In genomic region chr1:180225500-180226220, GRCm38 (mm10) we compare ENCODE assay signal across 8 mouse cellular contexts. TPM values are rescaled to one million over a fixed set of nuclear protein-coding genes. Genes with fewer than 3 reads are reported as not detected.
DNase-seq lines count a peak whose midpoint lies in the region; ATAC-seq lines count a peak whose summit lies in the region.

No protein-coding gene starts in this region.

- 0 out of 2 replicates have a peak, but pooled peaks cover 7% of the 10 kb centered on the region for H3K27me3 ChIP-seq in heart, embryonic 12.5 days (replicated peaks)
- H3K27me3 ChIP-seq in kidney, embryonic 15.5 days, result no peaks in the 10 kb centered on the region

- peak overlapping the region; percentile 46; the same call in 1 of the 2 replicates for H3K27ac ChIP-seq in heart, embryonic 12.5 days (ENCODE audit: poor library complexity, severe bottlenecking)
- H3K27ac ChIP-seq in kidney, embryonic 15.5 days, result peak overlapping the region; percentile 71

- peak overlapping the region; percentile 53 for H3K4me3 ChIP-seq in heart, embryonic 12.5 days
- H3K4me3 ChIP-seq in kidney, embryonic 15.5 days (replicated peaks), result peak overlapping the region; percentile 51

- H3K4me2 ChIP-seq in heart, embryonic 12.5 days, result peak overlapping the region; percentile 75
- H3K4me2 ChIP-seq in kidney, embryonic 15.5 days, result peak overlapping the region; percentile 77

- peak; percentile 91 for ATAC-seq in heart, embryonic 12.5 days (ENCODE audit: insufficient number of reproducible peaks, low FRiP score)
- ATAC-seq in kidney, embryonic 15.5 days (replicated peaks; ENCODE audit: low FRiP score), result peak; percentile 92

- 13% methylated on average over 21 of the region's 21 CpGs for WGBS in heart, embryonic 12.5 days
- 14% methylated on average over 21 of the region's 21 CpGs for WGBS in kidney, embryonic 15.5 days

- peak overlapping the region; percentile 44 for H3K9ac ChIP-seq in heart, embryonic 12.5 days
- peak overlapping the region; percentile 32; the same call in 1 of the 2 replicates for H3K9ac ChIP-seq in kidney, embryonic 15.5 days

- peak; percentile 86 for DNase-seq in A20 (ENCODE audit: low read depth, low spot score)
- peak; percentile 71 for DNase-seq in adrenal gland, adult 2 months
- peak; percentile 55 for DNase-seq in embryo, embryonic 9.5 days (ENCODE audit: extremely low spot score)
- DNase-seq in lung, postnatal 14 days, result peak; percentile 71
- DNase-seq in ovary, postnatal 36 days (ENCODE audit: low spot score), result peak; percentile 66
- DNase-seq in adipocyte (ENCODE audit: low spot score), result no peak

- peaks cover 4% of the 10 kb centered on the region for H3K9me3 ChIP-seq in heart, embryonic 12.5 days (replicated peaks)
- H3K9me3 ChIP-seq in kidney, embryonic 15.5 days (replicated peaks), result 0 out of 2 replicates have a peak, but pooled peaks cover 3% of the 10 kb centered on the region

- 0 out of 2 replicates have a peak, but pooled peaks cover 8% of the 10 kb centered on the region for H3K36me3 ChIP-seq in heart, embryonic 12.5 days
- no peaks in the 10 kb centered on the region for H3K36me3 ChIP-seq in kidney, embryonic 15.5 days

- H3K4me1 ChIP-seq in heart, embryonic 12.5 days (replicated peaks), result peaks cover 10% of the 10 kb centered on the region
- peaks cover 18% of the 10 kb centered on the region for H3K4me1 ChIP-seq in kidney, embryonic 15.5 days

RNA-seq across cellular contexts. Expression of gene Coq8a, which starts 26.3 kb away (rescaled TPM):
- 100 to 1,000 TPM; 290 to 315 TPM for total RNA-seq in adrenal gland, adult 2 months (2021)
- polyA plus RNA-seq in adrenal gland, adult 2 months (2012; rRNA removed), result 141 and 188 TPM in 2 replicates
- 15.2 and 17.8 TPM in 2 replicates for polyA plus RNA-seq in heart, embryonic 12.5 days (2016; fragmentation: Nextera tagmentation; extraction: Ambion mirVana)
- 18.4 and 18.6 TPM in 2 replicates for polyA plus RNA-seq in kidney, embryonic 15.5 days (2015; fragmentation: Nextera tagmentation; extraction: Ambion mirVana)

RNA-seq across cellular contexts. Expression of gene Psen2, which starts 37.6 kb away (rescaled TPM):
- 10 to 100 TPM; 32.4 to 33.5 TPM for total RNA-seq in adrenal gland, adult 2 months (2021)
- 60.5 and 75.3 TPM in 2 replicates for polyA plus RNA-seq in adrenal gland, adult 2 months (2012; rRNA removed)
- 13.8 and 15.1 TPM in 2 replicates for polyA plus RNA-seq in heart, embryonic 12.5 days (2016; fragmentation: Nextera tagmentation; extraction: Ambion mirVana)
- polyA plus RNA-seq in kidney, embryonic 15.5 days (2015; fragmentation: Nextera tagmentation; extraction: Ambion mirVana), result 18.4 and 18.7 TPM in 2 replicates
